Mouse (Mus musculus): ENCODE measurements at regions not wholly inside any gene's neighbourhood (a gene's known extent, or its start where the extent isn't known, plus 50 kb on each side); places are given as distances from the start of the nearest gene placed in this dataset.

- no peak for DNase-seq (ENCODE audit: low read depth, low spot score)
Observed at GRCm38 (mm10) chr6:127381148-127381888, 65.3 kb upstream of the Parp11 start.

DNA sequence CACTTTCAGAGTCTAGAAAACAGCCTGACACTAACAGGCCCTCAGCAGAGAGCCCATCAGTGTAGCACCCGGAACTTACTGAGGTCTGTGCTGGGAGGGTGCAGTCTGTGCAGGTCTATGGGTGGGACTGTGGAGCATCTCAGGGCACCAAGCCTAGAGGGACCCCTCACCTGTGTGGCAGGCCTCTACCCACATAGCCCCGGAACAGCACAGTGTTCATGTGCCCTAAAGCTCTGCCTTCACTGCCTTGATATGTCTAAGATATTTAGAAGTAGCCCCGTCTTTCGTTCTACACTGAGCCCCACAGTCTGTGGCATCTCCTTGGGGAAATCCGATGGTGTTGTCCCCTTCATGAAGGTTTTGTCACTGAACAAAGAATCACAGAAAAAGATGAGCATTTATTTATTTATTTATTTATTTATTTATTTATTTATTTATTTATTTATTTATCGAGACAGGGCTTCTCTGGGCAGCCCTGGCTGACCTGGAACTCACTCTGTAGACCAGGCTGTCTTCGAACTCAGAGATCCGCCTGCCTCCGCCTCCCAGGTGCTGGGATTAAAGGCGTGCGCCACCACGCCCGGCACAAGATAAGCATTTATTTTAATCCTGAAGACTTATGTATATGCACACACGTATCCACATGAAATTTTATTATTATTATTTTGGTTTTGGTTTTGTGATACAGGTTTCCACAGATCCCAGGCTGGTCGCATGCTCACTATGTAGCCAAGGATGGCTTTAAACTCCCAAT, 55.2 kb upstream of the Parp11 start:
- DNase-seq (ENCODE audit: low read depth, low spot score), result no peak

DNA sequence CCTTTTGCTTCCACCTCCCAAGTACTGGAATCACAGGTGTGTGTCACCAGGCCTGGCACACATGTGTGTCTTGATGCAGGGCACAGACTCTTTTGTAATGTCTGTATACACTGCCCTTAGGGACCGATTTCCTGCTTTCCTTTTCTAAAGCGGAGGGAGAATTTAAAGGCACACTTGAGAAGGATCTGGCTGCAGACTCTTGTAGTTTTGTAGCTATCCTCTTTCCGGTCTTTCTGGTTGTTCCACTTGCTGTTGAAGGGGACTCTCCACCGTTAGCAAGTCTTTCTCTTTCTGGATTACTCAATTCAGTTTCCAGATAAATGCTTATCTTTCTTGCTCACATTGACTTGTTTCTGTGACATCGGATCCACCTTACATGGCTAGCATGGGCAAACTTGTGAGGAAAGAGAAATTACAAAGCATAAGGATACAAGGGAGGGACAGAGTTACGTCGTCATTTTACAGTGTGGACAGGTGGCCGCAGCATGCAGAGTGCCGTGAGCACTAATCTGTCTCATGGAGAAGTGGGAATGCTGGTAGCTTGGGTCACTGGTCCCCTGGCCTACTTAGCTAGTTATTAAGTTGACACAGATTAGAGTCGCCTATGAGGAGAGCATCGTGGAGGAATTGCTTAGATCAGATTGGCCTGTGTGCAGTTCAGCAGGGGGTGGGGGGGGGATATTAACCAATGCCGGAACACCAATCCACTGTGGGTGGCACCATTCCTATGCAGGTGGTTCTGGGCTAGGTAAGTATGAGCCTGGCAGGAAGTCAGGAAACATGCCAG, 54.4 kb upstream of the Parp11 start:
- no peak for DNase-seq (ENCODE audit: low read depth, low spot score)

- DNase-seq (ENCODE audit: low read depth, low spot score), result no peak
Observed at GRCm38 (mm10) chr6:127392799-127393172, 53.9 kb upstream of the Parp11 start.

GRCm38 (mm10) chr6:127393907-127394600, 52.6 kb upstream of the Parp11 start:
- DNase-seq (ENCODE audit: low read depth, low spot score), result no peak
